Mouse (Mus musculus) thymus, adult 18-20 months (tissue): ENCODE data around the gene Lhfpl4.

Experiments used
- DNase-seq, 2 experiments: peaks; one replicate each; pipeline ENCODE4 v3.0.0; 2022; ENCODE audit warnings: mixed read lengths in 2 of 2

The Lhfpl4 gene

GRCm38 (mm10) chr6:113194841-113195595 is at the start of gene Lhfpl4:
Gene Lhfpl4, minus strand, starts transcription at chr6:113195384.
- DNase-seq = no peak

- no peak for DNase-seq
Measured at GRCm38 (mm10) chr6:113242753-113243152, 47.6 kb upstream of the Lhfpl4 start.

GRCm38 (mm10) chr6:113238442-113238841 is 43.3 kb upstream of the Lhfpl4 start:
- peak in 1 of 2 experiments; percentile 14 for DNase-seq

DNA sequence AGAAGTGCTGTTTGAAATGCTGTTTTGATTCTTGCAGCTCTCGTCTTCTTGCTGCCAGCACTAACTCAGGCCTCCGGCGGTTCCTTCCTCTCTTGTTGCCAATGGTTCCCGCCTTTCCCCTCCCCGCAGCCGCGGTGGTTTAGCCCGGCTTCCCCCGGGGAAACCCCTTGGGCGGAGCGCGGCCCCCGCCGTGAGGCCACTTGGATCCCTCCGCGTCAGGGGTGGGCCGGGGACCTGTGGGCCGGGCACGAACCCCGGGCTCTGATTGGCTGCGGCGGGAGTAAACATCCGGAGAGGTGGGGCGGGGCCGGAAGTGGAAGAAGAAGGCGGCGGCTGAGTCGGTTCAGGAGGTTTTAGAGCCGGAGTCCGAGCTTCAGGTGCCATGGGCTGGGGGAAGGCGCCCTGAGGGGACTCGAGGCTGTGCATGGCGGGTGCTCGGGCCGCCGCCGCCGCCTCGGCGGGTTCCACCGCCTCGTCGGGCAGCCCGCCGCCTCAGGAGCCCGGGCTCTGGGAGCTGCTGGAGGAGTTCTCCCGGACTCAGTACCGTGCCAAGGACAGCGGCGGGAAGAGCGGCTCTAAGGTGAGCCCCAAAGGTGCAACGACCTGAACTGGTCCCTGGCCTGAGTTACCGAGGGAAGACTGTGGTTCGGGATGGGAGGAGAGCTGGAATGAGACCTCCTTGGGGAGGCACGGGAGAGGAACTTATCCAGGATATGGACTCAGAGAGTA is 42.5 kb upstream of the Lhfpl4 start, which contains the start of gene Mtmr14:
Gene Mtmr14, plus strand, starts transcription at position 302 of the 729 bp plus-strand sequence.
- peak; percentile 98 to 99 for DNase-seq

- no peak for DNase-seq
Measured at GRCm38 (mm10) chr6:113235141-113235540, 40.0 kb upstream of the Lhfpl4 start.

DNA sequence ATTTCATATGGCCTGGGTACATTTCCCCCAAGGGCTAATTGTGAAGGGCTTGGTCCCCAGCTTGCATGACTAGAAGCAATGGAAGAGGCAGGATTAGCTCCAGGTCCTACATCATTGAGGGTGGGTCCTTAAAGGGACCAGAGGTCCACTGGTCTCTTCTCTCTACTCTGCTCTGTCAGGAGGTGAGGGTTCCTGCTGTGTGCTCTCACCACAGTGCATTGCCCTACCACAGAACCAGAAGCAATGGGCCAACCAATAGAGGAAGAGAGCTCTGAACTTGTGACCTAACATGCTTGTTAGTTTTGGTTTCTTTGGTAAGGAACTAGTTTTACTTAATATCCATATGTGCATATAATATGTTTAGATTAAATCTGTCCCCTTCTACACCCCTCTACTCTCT is 31.5 kb upstream of the Lhfpl4 start:
- DNase-seq = no peak

GRCm38 (mm10) chr6:113225798-113226197 is 30.6 kb upstream of the Lhfpl4 start:
- DNase-seq = no peak

GRCm38 (mm10) chr6:113216280-113216679 is 21.1 kb upstream of the Lhfpl4 start:
- no peak for DNase-seq

GRCm38 (mm10) chr6:113195596-113195992 is 410 bp upstream of the Lhfpl4 start:
- no peak for DNase-seq

- DNase-seq = no peak
Measured at GRCm38 (mm10) chr6:113194517-113194840, 705 bp downstream of the Lhfpl4 start.

DNA sequence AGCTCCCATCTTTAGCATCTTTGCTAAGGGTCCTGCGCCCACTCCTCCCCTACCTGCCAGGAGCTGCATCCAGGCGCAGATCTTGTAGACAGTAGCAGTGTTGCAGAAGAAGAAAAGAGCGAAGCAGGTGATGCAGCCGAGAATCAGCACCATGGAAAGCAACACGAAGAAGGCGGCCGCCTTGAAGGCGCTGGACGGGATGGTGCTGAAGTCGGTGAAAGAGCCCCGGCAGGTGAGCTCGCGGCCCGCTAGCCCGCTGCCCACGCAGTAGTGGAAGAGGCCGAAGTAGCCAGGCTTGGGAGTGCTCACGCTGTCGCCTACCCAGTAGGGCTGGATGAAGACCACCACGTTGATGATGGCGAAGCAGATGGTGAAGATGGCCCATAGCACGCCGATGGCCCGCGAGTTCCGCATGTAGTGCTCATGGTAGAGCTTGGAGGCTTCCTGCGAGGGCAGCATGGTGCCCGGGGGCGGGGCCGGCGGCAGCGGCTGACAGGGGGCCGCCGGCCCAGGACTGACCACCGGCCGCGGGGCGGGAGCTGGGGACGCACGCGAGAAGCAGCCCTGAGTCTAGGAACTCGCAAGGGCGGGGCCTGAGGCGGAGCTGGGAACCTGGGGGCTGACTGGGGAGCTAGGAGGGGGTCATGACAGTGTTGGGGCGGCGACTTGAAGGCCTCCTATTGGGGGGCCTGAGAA is 1.3 kb downstream of the Lhfpl4 start:
- no peak for DNase-seq

DNA sequence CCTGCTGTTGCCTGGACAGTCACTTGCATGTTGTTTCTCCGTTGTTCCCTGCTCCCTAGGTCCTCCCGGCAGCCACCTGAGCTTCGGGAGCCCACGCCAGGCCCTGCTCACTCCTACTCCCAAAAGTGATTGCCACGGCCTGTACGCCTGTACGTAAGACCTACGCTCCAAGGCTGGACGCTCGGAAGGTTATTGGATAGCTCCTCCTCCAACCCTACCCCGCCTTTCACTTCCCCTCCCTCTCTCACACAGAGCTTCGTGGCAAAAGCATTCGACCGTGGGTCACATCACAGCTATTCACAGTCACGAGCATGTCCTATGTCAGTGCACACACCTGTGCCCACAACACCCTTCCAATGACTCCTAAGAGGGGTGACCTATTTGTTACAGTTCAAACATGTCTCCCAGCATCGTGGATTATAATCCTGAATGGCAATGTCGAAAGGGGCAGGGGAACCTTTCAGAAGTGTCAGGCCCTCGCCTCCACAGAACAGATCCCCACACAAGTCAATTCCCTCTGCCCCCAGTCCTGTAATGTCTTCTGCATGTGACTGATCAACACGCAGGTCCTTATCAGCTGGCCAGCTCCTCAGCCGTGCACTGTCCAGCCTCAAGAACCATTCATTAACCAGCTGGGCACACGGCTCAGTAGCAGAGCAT is 10.2 kb downstream of the Lhfpl4 start:
- no peak for DNase-seq

- DNase-seq = no peak
Measured at GRCm38 (mm10) chr6:113184163-113184562, 11.0 kb downstream of the Lhfpl4 start.

DNA sequence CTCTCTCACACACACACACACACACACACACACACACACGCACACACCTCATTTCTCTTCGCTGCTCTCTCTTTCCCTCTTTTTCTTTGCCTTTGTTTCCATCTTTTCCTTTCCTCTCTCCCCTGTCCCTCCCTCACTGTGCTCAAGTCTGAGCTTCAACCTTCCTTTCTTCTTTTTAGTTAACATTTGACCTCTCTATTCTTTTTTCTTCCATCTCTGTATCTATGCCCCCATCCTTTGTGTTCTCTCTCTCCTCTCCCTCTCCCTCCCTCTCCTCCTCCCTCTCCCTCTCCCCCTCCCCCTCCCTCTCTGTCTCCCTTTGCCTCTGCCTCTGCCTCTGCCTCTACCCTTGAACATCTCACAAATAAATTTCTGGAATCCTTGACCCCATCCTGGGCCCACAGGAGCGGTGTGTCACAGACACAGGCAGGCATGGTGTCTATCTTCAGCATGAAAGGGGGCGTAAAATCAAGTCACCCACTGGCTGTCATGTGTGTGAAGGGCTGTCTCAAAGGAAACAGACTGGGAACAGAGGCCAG is 15.9 kb downstream of the Lhfpl4 start:
- no peak for DNase-seq

DNA sequence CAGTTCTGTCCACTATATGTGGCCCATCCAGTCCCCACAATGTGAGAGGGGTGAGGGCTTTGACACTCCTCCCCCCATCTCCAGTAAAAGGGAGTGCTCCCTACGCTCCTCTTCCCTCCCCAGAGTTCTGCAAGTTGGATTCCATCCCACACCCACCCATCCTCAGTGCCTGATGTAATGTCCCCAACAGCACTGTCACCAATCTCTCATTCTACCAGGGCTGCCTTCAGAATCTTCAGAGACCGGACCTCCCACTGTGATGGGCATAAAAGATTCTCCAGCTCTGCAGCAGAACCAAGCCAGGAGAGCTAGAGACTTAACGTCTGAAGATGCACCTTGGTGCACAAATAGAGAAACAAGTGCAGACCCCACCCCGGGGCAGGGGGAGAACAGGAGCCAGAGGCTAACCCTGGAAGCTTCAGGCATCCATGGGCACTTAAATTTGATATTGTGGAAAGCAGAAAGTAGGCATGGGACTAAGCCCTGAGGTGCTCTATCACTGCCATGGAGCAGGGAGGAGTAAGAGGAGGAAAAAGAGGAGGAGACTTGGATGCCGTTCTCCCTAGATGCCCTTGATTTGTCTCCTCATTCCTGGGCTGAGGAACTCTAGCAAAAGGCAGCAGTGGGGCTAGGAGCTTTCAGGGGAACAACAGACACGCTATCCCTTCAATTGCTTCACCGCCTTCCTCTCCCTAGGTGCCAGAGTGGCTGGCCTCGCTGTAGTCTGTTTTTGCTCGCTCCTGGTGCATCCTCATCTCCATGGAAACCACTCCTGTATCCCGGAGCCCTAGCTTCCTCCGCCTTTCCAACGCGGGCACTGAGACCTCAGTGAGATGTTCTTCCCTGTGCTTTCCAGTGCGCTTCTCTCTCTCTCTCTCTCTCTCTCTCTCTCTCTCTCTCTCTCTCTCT is 16.6 kb downstream of the Lhfpl4 start:
- DNase-seq = no peak

GRCm38 (mm10) chr6:113176613-113177012 is 18.6 kb downstream of the Lhfpl4 start:
- no peak for DNase-seq

DNA sequence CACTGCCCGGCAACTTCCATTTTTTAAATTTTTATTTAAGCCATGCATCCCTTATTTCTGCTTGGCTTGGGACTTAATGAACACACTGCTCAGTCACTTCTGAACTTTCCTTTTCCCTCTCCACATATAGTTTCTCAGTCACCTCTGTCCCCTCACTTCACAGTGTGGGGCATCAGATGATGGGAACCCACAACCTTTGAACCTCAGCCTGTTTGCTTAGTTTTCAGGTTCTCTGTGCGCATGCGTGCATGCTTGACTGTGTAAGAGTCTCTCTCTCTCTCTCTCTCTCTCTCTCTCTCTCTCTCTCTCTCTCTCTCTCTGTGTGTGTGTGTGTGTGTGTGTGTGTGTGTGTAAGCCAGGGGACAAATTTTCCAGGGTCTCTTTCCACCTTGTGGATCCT is 19.7 kb downstream of the Lhfpl4 start:
- DNase-seq = no peak

DNA sequence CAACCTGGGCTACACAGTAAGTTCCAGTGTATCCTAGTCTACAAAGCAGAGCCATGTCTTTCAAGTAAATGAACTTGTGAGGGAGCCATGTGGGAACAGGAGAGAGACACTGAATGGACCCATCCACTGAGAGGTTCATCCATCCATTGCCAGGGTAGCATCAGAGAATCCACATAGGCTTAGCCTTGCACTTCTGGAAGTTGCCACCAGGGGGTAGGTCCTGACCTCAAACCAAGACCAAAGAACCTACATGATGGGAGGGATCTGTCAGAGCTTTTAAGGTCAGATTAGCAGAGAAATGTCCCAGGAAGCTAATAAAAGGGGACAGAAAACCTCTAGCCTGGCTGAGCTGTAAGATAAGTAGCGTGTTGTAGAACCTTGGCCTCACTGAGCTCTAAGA is 22.6 kb downstream of the Lhfpl4 start:
- peak in 1 of 2 experiments; percentile 13 for DNase-seq

GRCm38 (mm10) chr6:113172011-113172410 is 23.2 kb downstream of the Lhfpl4 start:
- DNase-seq = no peak

DNA sequence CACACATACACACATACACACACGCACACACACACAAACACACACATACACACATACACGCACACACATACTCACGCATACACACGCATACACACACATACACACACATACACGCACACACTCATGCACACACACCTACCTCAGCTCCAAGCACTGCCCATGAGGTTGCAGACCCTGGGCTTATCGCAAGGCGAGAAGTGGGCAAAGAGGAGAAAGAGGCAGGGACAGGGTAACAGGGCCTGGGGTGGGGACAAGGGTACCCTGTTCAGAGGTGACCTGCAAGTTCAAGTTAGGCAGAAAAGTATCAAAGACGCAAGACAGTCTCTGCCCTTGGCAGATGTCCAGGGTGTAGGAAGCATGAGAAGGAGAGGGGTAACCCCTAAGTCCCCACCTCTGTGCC is 24.5 kb downstream of the Lhfpl4 start:
- no peak for DNase-seq

DNA sequence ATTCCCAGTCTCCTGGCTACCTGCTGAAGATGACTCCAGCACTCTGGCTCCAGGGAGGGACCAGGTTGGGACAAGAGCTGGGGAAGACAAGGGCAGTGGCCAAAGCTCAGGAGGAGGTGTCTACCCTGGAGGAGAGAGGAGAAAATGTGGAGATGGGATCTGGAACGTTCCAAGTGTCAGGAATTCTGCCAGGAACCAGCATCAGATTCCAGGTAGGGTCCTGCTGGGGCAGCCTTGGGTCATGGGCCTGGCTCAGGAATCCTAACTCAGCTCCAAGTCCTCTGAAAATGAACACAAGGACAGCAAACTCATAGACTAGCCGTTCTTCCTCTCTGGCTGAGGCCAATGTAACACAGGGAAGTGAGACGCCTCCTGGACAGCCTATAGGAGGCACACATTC is 25.3 kb downstream of the Lhfpl4 start:
- DNase-seq = no peak
